Mouse (Mus musculus): ENCODE results near the gene Frmd5.
A peak's percentile ranks its signal among the peaks of the same experiment; 100 is the strongest.

The Frmd5 gene

GRCm38 (mm10) chr2:121688107-121688506, 118.8 kb downstream of the Frmd5 start:
- DNase-seq (ENCODE audit: low spot score in 2 of 2): no peak

GRCm38 (mm10) chr2:121683606-121684005, 123.3 kb downstream of the Frmd5 start:
- DNase-seq (ENCODE audit: low spot score in 2 of 2): peak in 1 of 2 experiments; percentile 57

- DNase-seq (ENCODE audit: low spot score in 2 of 2): no peak
Observed at GRCm38 (mm10) chr2:121682361-121682760, 124.5 kb downstream of the Frmd5 start.

GRCm38 (mm10) chr2:121679711-121680110, 127.2 kb downstream of the Frmd5 start:
- DNase-seq (ENCODE audit: low spot score in 2 of 2): no peak

- DNase-seq (ENCODE audit: low spot score in 2 of 2): no peak
Observed at GRCm38 (mm10) chr2:121677649-121677986, 129.3 kb downstream of the Frmd5 start.

- DNase-seq (ENCODE audit: low spot score in 2 of 2): no peak
Observed at GRCm38 (mm10) chr2:121676951-121677648, 129.8 kb downstream of the Frmd5 start.

GRCm38 (mm10) chr2:121675895-121676294, 131.0 kb downstream of the Frmd5 start:
- no peak for DNase-seq (ENCODE audit: low spot score in 2 of 2)

- DNase-seq (ENCODE audit: low spot score in 2 of 2): no peak
Observed at GRCm38 (mm10) chr2:121675136-121675535, 131.8 kb downstream of the Frmd5 start.

GRCm38 (mm10) chr2:121674211-121674610, 132.7 kb downstream of the Frmd5 start:
- DNase-seq (ENCODE audit: low spot score in 2 of 2): no peak

- DNase-seq (ENCODE audit: low spot score in 2 of 2): no peak
Observed at GRCm38 (mm10) chr2:121669846-121670245, 137.0 kb downstream of the Frmd5 start.

GRCm38 (mm10) chr2:121668256-121668655, 138.6 kb downstream of the Frmd5 start:
- DNase-seq (ENCODE audit: low spot score in 2 of 2): no peak

GRCm38 (mm10) chr2:121661160-121661502, 145.8 kb downstream of the Frmd5 start:
- no peak for DNase-seq (ENCODE audit: low spot score in 2 of 2)

GRCm38 (mm10) chr2:121660461-121661159, 146.3 kb downstream of the Frmd5 start:
- no peak for DNase-seq (ENCODE audit: low spot score in 2 of 2)

GRCm38 (mm10) chr2:121659350-121659749, 147.5 kb downstream of the Frmd5 start:
- DNase-seq (ENCODE audit: low spot score in 2 of 2): no peak

- no peak for DNase-seq (ENCODE audit: low spot score in 2 of 2)
Observed at GRCm38 (mm10) chr2:121658123-121658767, 148.6 kb downstream of the Frmd5 start.

GRCm38 (mm10) chr2:121655966-121656365, 150.9 kb downstream of the Frmd5 start:
- DNase-seq (ENCODE audit: low spot score in 2 of 2): no peak

- peak in 1 of 2 experiments; percentile 48 for DNase-seq (ENCODE audit: low spot score in 2 of 2)
Observed at GRCm38 (mm10) chr2:121655106-121655505, 151.8 kb downstream of the Frmd5 start.

GRCm38 (mm10) chr2:121646528-121646927, 160.4 kb downstream of the Frmd5 start:
- DNase-seq (ENCODE audit: low spot score in 2 of 2): no peak

- DNase-seq (ENCODE audit: low spot score in 2 of 2): no peak
Observed at GRCm38 (mm10) chr2:121642934-121643333, 164.0 kb downstream of the Frmd5 start.

GRCm38 (mm10) chr2:121632091-121632490, 174.8 kb downstream of the Frmd5 start:
- no peak for DNase-seq (ENCODE audit: low spot score in 2 of 2)

- DNase-seq (ENCODE audit: low spot score in 2 of 2): no peak
Observed at GRCm38 (mm10) chr2:121630286-121630685, 176.6 kb downstream of the Frmd5 start.

- no peak for DNase-seq (ENCODE audit: low spot score in 2 of 2)
Observed at GRCm38 (mm10) chr2:121628290-121628689, 178.6 kb downstream of the Frmd5 start.

- DNase-seq (ENCODE audit: low spot score in 2 of 2): no peak
Observed at GRCm38 (mm10) chr2:121625901-121626300, 181.0 kb downstream of the Frmd5 start.
